Mouse (Mus musculus): ENCODE data around the gene Slc25a23. TPM values are rescaled to one million over a fixed set of nuclear protein-coding genes. Genes with fewer than 3 reads are reported as not detected.

Gene Slc25a23
- total RNA-seq, 2 experiments from 2014 or later, result 73.2 to 108 TPM

GRCm38 (mm10) chr17:57027471-57027870, 32.2 kb downstream of the Slc25a23 start:
- DNase-seq (ENCODE audit: low spot score in 2 of 2), result no peak

GRCm38 (mm10) chr17:57020960-57021359, 38.7 kb downstream of the Slc25a23 start:
- DNase-seq (ENCODE audit: low spot score in 2 of 2), result no peak

GRCm38 (mm10) chr17:57019693-57020092, 40.0 kb downstream of the Slc25a23 start:
- DNase-seq (ENCODE audit: low spot score in 2 of 2), result no peak

- no peak for DNase-seq (ENCODE audit: low spot score in 2 of 2)
These were observed 47.3 kb downstream of the Slc25a23 start for GRCm38 (mm10) chr17:57012245-57012795.

- peak; percentile 82 to 86 for DNase-seq (ENCODE audit: low spot score in 2 of 2)
These were observed 48.2 kb downstream of the Slc25a23 start, which contains the start of the genes Gtf2f1 and Gm17949 for GRCm38 (mm10) chr17:57011236-57012141. Gene Gtf2f1 (minus strand): TSS chr17:57011288. Gene Gm17949 (plus strand): TSS chr17:57011469.

- DNase-seq (ENCODE audit: low spot score in 2 of 2), result no peak
These were observed 48.8 kb downstream of the Slc25a23 start for GRCm38 (mm10) chr17:57010911-57011235.

GRCm38 (mm10) chr17:57007137-57007905, 52.3 kb downstream of the Slc25a23 start:
- no peak for DNase-seq (ENCODE audit: low spot score in 2 of 2)

GRCm38 (mm10) chr17:57003994-57004393, 55.7 kb downstream of the Slc25a23 start:
- DNase-seq (ENCODE audit: low spot score in 2 of 2), result no peak

GRCm38 (mm10) chr17:57001228-57001627, 58.4 kb downstream of the Slc25a23 start:
- DNase-seq (ENCODE audit: low spot score in 2 of 2), result no peak

GRCm38 (mm10) chr17:56999968-57000609, 59.6 kb downstream of the Slc25a23 start, which contains the start of gene Pspn:
Gene Pspn (minus strand): TSS chr17:57000018.
- DNase-seq (ENCODE audit: low spot score in 2 of 2), result no peak

- DNase-seq (ENCODE audit: low spot score in 2 of 2), result no peak
These were observed 60.2 kb downstream of the Slc25a23 start for GRCm38 (mm10) chr17:56999414-56999813.

GRCm38 (mm10) chr17:56997029-56997667, 62.5 kb downstream of the Slc25a23 start, which contains the start of gene Alkbh7:
Gene Alkbh7 (plus strand): TSS chr17:56997339.
- peak; percentile 84 to 87 for DNase-seq (ENCODE audit: low spot score in 2 of 2)

- DNase-seq (ENCODE audit: low spot score in 2 of 2), result no peak
These were observed 63.2 kb downstream of the Slc25a23 start for GRCm38 (mm10) chr17:56996506-56996905.

- DNase-seq (ENCODE audit: low spot score in 2 of 2), result no peak
These were observed 64.6 kb downstream of the Slc25a23 start for GRCm38 (mm10) chr17:56995046-56995445.

Other genes with a start within 250 kb of the Slc25a23 start
- gene Rfx2, start 228.8 kb downstream of the Slc25a23 start, total RNA-seq (2021), result 1 to 10 TPM; 3.8 to 5.6 TPM
- under 1 TPM in 1 of 2 experiments, not detected in 1; 0.27 TPM for gene Acsbg2, start 185.4 kb downstream of the Slc25a23 start, total RNA-seq (2021)
- 1 to 10 TPM in 1 of 2 experiments, under 1 TPM in 1; 0.83 to 2.9 TPM for gene 1700061G19Rik, start 184.4 kb downstream of the Slc25a23 start, total RNA-seq (2021)
- 10 to 100 TPM; 31.1 to 32.4 TPM for gene Mllt1, start 124.4 kb downstream of the Slc25a23 start, total RNA-seq (2021)
- under 1 TPM in 1 of 2 experiments, not detected in 1; 0.13 TPM for gene Acer1, start 77.7 kb downstream of the Slc25a23 start, total RNA-seq (2021)
- 100 to 1,000 TPM; 111 to 124 TPM for gene Clpp, start 69.6 kb downstream of the Slc25a23 start, total RNA-seq (2021)
- gene Alkbh7, start 62.5 kb downstream of the Slc25a23 start, total RNA-seq (2021), result 10 to 100 TPM; 44.2 to 65.2 TPM
- 1 to 10 TPM in 1 of 2 experiments, not detected in 1; 1.3 TPM for gene Pspn, start 59.8 kb downstream of the Slc25a23 start, total RNA-seq (2021)
- 10 to 100 TPM; 56.4 to 72.1 TPM for gene Gtf2f1, start 48.6 kb downstream of the Slc25a23 start, total RNA-seq (2021)
- under 1 TPM in 1 of 2 experiments, not detected in 1; 0.26 TPM for gene Gm17949, start 48.4 kb downstream of the Slc25a23 start, total RNA-seq (2021)
- 10 to 100 TPM; 84.2 to 92.7 TPM for gene Khsrp, start 28.3 kb downstream of the Slc25a23 start, total RNA-seq (2021)
- gene Slc25a41, start 18.2 kb downstream of the Slc25a23 start, total RNA-seq (2021), result not detected
- gene Crb3, start 758 bp downstream of the Slc25a23 start, total RNA-seq (2021), result under 1 TPM; 0.36 to 0.67 TPM
- 1 to 10 TPM; 1.3 to 2.3 TPM for gene Dennd1c, start 18.7 kb upstream of the Slc25a23 start, total RNA-seq (2021)
- 1 to 10 TPM; 4.0 to 4.3 TPM for gene Tubb4a, start 27.9 kb upstream of the Slc25a23 start, total RNA-seq (2021)
- gene Tnfsf9, start 45.5 kb upstream of the Slc25a23 start, total RNA-seq (2021), result under 1 TPM; 0.38 to 0.63 TPM
- not detected for gene Cd70, start 89.9 kb upstream of the Slc25a23 start, total RNA-seq (2021)
- under 1 TPM in 1 of 2 experiments, not detected in 1; 0.36 TPM for gene Tnfsf14, start 134.3 kb upstream of the Slc25a23 start, total RNA-seq (2021)
- gene C3, start 168.3 kb upstream of the Slc25a23 start, total RNA-seq (2021), result 100 to 1,000 TPM; 184 to 696 TPM
- 10 to 100 TPM; 72.4 to 89.6 TPM for gene Gpr108, start 188.6 kb upstream of the Slc25a23 start, total RNA-seq (2021)
- gene Trip10, start 189.6 kb upstream of the Slc25a23 start, total RNA-seq (2021), result 10 to 100 TPM; 53.4 to 61.0 TPM
- gene Vav1, start 219.2 kb upstream of the Slc25a23 start, total RNA-seq (2021), result 1 to 10 TPM; 2.6 to 4.0 TPM